Mouse (Mus musculus): ENCODE results near the gene Ankrd2.

- TF ChIP-seq CTCF (conservative IDR thresholded peaks at IDR 0.05; ENCODE audit: low read length) (no peak), NANOG (IDR thresholded peaks at IDR 0.05; ENCODE audit: borderline replicate concordance, low read length) (no peak)
These were observed 40.2 kb downstream of the Ankrd2 start for GRCm38 (mm10) chr19:42075992-42076391.

All from E14TG2a.4 (cell line).